Mouse (Mus musculus) induced T-regulatory cell, adult 2 months (primary cell): Measurements from ENCODE around the gene Pxn.
A peak's percentile ranks its signal among the peaks of the same experiment; 100 is the strongest.
"Not testable (repeated sequence)": the region's sequence is repeated elsewhere in the genome, so short reads cannot be mapped to it uniquely, and the experiment has no call there.

Experiments
- DNase-seq: peaks from one replicate; pipeline ENCODE4 v3.0.0-alpha.2; 2012; ENCODE audit warnings: low read depth

Pxn gene

DNA sequence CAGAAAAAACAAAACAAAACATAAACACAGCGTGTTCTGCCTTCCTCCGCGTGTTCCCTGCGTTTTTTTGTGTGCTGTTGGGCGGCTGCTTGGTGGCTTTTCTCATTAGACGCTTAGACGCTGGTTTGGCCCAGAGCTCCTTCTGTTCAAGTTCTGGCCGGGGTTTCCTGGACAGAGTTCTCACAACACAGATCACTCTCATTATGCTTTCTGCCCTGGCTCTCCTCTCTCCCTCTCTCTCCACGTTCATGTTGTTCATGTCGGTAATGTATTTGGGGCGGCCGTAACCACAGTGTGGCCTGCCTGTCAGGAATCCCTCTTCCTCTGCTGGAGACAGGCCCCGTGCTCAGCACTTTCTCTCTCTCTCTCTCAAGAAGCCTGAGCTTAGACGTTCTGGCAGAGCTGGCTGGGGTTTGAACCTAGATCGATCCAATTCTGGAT lies 2.9 kb downstream of the Pxn start:
- DNase-seq, result no peak

DNA sequence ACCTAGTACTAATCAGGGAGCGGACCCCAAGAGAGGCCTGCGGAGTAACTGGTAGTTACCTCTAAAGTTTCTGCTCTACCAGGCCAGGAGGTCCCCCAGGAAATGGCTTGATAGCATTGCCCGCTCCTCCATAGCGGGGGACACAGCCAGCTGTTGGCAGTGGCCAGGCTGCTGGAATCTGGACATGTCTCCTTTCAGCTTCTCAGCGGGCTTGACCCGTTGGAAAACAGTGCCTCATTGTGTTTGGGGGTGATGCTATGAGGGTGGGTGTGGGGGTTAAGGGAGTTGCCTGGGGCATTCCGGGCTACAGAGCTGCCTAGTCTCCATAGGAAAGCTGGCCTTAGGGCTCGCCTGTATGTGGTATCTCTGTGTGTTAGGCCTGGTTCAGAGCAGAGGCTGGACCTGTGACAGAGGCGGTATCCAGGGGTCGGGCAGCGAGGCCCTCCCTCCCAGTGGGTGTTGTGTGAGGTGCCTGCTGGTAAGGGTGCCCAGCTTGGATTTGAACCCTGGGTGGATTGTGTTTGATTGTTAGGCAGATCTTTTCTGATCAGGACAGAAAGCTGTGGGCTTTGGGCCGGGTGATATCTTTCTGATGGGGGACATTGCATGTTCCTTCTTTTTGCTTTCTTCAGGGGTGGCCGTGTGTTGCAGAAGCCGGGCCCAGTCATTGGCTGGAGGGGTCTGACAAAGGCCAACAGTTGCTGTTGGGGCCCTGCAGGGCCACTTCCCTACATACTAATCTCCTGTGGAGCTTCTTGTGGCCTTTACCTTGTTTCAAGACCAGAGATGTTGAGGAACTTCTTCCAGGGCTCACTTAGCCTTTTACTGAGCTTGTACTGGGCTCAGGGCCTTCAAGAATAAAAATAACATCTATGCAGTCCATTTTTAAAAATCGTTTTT lies 3.6 kb downstream of the Pxn start:
- DNase-seq, result no peak

GRCm38 (mm10) chr5:115512375-115512774 lies 5.9 kb downstream of the Pxn start:
- no peak for DNase-seq

DNA sequence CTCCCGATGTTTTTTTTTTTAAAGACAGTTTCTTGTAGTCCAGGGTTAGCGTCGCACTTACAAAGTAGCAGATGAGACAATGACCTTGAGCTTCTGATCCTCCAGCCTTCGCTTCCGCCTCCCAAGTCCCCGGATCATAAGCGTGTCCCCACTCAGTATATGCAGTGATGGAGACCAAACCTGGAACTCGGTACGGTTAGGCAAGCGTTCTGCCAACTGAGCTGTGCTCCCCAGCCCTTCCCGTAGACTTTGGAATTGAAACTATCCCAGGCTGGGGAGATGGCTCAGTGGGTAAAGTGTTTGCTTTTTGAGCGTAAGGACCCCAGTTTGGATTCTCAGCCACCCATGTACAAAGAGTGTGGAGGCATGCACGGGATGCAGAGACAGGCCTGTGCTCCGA lies 6.8 kb downstream of the Pxn start:
- no peak for DNase-seq

DNA sequence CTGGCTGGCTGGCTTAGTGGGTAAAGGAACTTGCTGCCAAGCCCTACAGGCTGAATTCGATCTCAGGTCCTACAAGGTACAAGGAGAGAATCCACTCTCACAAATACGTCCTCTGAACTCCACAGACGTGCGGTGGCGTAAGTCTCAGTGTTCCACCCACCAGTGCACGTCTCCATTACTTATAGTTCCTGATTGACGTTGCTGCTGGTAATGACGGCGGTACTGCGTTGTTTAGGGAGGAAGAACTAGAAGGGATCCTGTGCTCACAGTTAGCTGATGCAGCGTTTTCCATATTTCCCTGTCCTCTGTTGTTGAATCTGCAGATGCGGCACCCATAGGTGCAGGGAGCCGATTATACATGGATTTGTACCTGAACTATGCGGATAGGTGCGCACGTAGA lies 7.2 kb downstream of the Pxn start:
- DNase-seq, result no peak

GRCm38 (mm10) chr5:115514346-115514745 lies 7.9 kb downstream of the Pxn start:
- no peak for DNase-seq

DNA sequence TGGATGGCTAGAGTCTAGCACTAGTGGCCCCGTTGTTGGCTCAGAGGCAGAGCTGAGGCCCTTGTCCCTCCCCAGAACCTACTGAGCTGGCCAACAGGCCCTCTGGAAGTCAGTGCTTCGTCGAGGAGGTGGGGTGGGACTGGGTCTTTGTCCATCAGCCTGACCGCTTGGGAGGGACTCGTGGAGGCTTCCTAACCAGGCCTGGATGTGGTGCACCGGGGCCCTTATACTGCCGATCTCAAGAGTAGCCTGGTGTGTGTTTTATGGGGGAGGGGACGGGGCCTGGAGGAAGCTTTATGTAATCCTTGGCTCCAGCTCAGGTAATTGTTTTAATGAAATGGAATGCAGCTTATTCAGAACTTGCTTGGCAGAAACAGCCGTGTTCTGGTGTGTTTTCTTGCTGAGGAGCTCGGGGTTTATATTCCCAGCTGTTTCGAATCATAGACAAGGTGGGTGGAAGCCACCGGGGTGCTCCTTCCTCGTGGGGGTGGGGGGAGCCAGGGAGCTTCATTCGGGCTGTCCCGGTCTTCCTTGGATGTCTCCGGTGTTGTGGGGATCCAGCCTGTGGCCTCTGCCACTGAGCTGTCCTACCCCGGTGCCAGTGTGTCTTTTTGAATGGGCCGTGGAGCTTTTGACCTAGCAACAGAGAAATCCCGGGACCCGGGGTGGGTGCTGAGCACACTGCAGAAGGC lies 8.6 kb downstream of the Pxn start:
- no peak for DNase-seq

DNA sequence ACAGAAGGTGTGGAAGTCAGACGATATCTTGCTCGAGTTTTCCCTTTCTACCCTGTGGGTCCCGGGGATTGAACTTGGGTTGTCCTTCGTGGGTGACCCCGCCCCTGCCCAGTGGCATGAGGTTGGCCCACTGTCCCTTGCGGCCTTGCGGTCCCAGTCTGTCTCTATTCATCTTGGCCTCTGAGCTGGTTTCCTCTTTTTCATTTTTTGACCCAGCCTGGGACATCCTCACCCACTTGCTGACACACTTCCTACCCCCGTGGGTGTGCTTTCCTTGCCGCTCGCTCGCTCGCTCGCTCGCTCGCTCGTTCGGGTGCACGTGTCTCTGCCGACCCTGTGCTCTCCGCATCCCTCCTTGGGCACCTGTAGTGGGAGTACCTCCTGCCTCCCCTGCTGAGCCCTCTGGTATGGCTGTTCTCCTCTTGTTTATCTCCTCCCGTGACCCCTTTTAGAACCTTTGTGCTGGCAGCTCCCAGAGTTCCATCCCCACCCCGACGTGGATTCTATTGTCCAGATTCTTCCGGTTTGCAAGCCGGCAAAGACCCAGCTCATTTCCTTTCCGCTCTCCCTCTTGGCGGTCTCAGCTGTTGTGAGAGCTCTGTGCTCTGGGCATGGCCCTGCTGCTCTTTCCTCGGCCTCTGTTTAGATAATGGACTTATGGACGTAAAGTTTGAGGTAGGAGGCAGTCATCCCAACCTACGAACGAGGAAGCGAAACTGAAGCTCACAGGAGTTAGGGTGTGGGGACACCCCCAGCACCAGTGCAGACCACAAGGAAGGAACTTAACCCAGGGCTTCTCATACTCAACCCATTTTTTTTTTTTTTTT lies 9.8 kb downstream of the Pxn start:
- DNase-seq, result peak; percentile 87

- DNase-seq, result peak; percentile 65
These were observed 10.4 kb downstream of the Pxn start for GRCm38 (mm10) chr5:115516908-115517307.

- DNase-seq, result peak; percentile 73
These were observed 11.0 kb downstream of the Pxn start for GRCm38 (mm10) chr5:115517501-115517900.

GRCm38 (mm10) chr5:115518214-115518613 lies 11.7 kb downstream of the Pxn start:
- DNase-seq, result not testable (repeated sequence)

- no peak for DNase-seq
These were observed 13.9 kb downstream of the Pxn start for GRCm38 (mm10) chr5:115520325-115520869.

- peak; percentile 83 for DNase-seq
These were observed 15.3 kb downstream of the Pxn start for GRCm38 (mm10) chr5:115521553-115522461.

DNA sequence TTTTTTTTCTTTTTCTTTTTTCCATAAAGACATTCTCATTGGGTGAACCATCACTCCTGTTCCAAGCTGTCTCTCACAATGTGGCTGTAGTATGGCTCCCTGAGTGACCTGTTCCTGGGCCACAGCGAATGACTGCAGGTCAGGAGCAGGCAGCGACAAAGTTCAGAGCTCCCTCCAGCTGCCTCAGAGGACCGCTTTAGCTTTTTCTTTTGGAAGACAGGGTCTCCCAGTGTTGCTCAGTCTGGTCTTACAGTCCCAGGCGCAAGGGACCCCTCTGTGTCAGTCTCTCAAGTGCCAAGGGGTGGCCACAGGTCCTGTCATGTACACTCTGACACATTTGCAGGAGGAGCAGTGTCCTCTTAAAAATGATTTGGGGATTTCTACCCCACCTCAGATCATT lies 16.1 kb downstream of the Pxn start:
- no peak for DNase-seq

DNA sequence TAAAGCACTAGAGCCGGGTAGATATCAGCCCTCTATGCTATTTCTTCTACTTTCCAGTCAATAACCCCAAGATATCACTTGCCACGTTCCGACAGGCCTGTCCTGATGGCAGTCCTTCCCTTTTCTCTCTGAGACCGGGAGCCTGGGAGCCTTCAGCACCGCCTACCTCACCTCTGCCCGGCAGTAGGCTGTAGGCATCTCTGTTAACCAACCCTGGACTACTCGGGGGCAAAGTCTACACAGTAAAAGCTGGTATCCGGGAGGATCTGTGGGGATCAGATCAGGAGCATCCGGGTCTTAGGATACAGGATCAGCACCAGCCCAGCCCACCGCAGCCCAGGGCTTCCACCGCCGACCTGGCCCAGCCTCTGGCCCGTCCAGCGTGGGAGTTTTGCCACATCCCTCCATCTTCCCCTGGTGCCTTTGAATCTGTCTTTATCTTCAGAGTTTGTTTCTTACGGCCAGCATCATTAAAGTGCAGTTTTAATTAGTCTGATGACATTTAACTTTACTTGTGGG lies 16.6 kb downstream of the Pxn start:
- no peak for DNase-seq

- no peak for DNase-seq
These were observed 17.5 kb downstream of the Pxn start for GRCm38 (mm10) chr5:115523971-115524370.

DNA sequence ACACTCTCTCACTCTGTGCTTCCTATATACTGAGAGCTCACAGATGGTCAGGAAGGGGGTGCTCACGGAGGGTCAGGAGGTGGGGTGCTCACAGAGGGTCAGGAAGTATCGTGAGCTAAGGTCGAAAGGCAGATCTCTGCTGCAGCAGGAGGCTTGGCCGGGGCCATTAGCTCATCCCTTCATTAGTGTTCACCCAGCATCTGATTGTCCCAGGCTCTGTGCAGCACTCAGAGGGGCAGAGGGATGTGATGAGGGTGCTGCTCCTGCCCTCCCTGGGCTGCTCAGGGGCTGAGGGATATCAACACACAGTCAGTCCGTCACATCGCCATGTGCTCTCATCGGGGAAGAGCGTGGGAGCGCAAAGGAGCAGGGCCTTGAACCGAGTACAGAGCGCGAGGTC lies 18.0 kb downstream of the Pxn start:
- no peak for DNase-seq

DNA sequence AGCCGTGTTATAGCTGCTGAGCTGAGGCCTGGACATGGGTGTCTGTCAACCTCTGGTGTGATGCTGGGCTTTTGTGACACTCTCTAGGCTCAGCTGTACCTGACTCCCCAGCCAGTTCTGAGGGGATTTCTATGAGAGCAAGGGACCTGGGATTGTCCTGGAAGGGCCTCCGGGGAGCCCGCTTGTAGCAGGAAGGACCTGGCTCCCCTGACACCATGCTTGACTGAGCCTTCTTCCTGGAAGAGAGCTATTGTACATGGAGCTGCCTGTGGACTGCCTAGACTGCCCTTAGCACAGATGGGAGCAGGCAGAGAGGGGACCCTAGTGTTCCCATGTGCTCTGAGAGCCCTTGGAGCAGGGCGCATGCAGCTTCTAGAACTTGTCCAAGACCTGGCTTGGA lies 18.9 kb downstream of the Pxn start:
- DNase-seq, result no peak

GRCm38 (mm10) chr5:115525943-115526342 lies 19.5 kb downstream of the Pxn start:
- DNase-seq, result no peak

GRCm38 (mm10) chr5:115526456-115527202 lies 20.2 kb downstream of the Pxn start:
- no peak for DNase-seq
